Mouse (Mus musculus): ENCODE measurements around the gene Myo6. TPM values are rescaled to one million over a fixed set of nuclear protein-coding genes. Genes with fewer than 3 reads are reported as not detected.

Myo6 gene
- total and polyA plus RNA-seq, 3 experiments = 1.2 to 1.6 TPM; not detected in 1

GRCm38 (mm10) chr9:80157840-80158465 is 6.9 kb upstream of the Myo6 start:
- TF ChIP-seq EP300 (IDR thresholded peaks at IDR 0.05; ENCODE audit: low read depth in 1 of 2, low read length in 2 of 2) = no peak
- no peak for TF ChIP-seq SMC3 (IDR thresholded peaks at IDR 0.05; ENCODE audit: low read depth, low read length)
- TF ChIP-seq JUND (IDR thresholded peaks at IDR 0.05; ENCODE audit: low read depth, low read length) = no peak
- TF ChIP-seq NRF1 (IDR thresholded peaks at IDR 0.05; ENCODE audit: insufficient read depth, low read depth, low read length, poor library complexity, severe bottlenecking) = no peak
- no peak for TF ChIP-seq USF1 (IDR thresholded peaks at IDR 0.05; ENCODE audit: low read depth, low read length)
- no peak for TF ChIP-seq ELF1 (IDR thresholded peaks at IDR 0.05; ENCODE audit: low read depth, low read length)
- TF ChIP-seq HCFC1 (IDR thresholded peaks at IDR 0.05; ENCODE audit: low read depth, low read length) = no peak
- no peak for TF ChIP-seq RAD21 (IDR thresholded peaks at IDR 0.05; ENCODE audit: low read depth, low read length)
- no peak for TF ChIP-seq RCOR1 (IDR thresholded peaks at IDR 0.05; ENCODE audit: low read depth, low read length)
- TF ChIP-seq CHD2 (IDR thresholded peaks at IDR 0.05; ENCODE audit: low read length) = no peak
- no peak for TF ChIP-seq KAT2A (conservative IDR thresholded peaks at IDR 0.05; ENCODE audit: low read depth, low read length)
- TF ChIP-seq CTCF (IDR thresholded peaks at IDR 0.05 in 2 of 3, conservative IDR thresholded peaks at IDR 0.05 in 1 of 3; ENCODE audit: control insufficient read depth in 1 of 3, insufficient read depth in 1 of 3, low read depth in 2 of 3, low read length in 3 of 3, poor library complexity in 1 of 3, severe bottlenecking in 1 of 3) = no peak
- no peak for TF ChIP-seq MYC (IDR thresholded peaks at IDR 0.05; ENCODE audit: low read depth, low read length)
- TF ChIP-seq MXI1 (IDR thresholded peaks at IDR 0.05; ENCODE audit: low read depth, low read length) = no peak
- TF ChIP-seq TCF12 (IDR thresholded peaks at IDR 0.05; ENCODE audit: low read depth, low read length) = no peak
- no peak for TF ChIP-seq E2F4 (IDR thresholded peaks at IDR 0.05; ENCODE audit: borderline replicate concordance, low read depth, low read length)
- TF ChIP-seq TBP (IDR thresholded peaks at IDR 0.05; ENCODE audit: low read depth, low read length) = no peak
- TF ChIP-seq ZMIZ1 (IDR thresholded peaks at IDR 0.05; ENCODE audit: low read depth, low read length) = no peak
- TF ChIP-seq POLR2A (IDR thresholded peaks at IDR 0.05; ENCODE audit: control insufficient read depth in 1 of 2, insufficient read depth in 1 of 2, low read depth in 1 of 2, low read length in 2 of 2, poor library complexity in 1 of 2) = no peak

DNA sequence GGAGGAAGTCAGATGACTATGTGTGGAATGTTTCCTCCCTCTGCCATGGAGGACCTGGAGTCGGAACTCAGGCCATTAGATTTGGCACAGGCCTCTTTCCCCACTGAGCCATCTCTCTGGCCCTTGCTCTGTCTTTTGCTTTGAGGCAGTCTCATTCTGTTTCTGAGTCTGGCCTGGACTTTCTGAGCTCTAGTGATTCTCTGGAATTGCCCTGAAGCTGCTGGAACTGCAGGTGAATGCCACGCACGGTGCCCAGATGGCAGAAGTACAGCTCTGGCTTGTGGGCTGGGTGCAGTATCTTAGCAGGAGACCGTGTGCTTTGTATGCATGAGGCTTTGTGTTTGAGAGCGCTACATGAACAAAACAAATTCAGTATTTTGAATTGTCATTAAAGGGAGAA is 5.9 kb upstream of the Myo6 start:
- no peaks in the 10 kb centered on the region for H3K79me2 ChIP-seq (ENCODE audit: control insufficient read depth, insufficient read depth, low read length, poor library complexity)
- no peak for DNase-seq (ENCODE audit: low read depth, low spot score)
- H3K27ac ChIP-seq (ENCODE audit: control insufficient read depth, low read depth, low read length) = no peak overlapping the region
- peaks cover 2 to 5% of the 10 kb centered on the region in 2 experiments; a peak in 3 of 4 replicates for H3K4me1 ChIP-seq (ENCODE audit: control insufficient read depth in 1 of 2, insufficient read depth in 2 of 2, low read length in 2 of 2)
- H3K9ac ChIP-seq (ENCODE audit: control insufficient read depth, low read depth, low read length, poor library complexity, severe bottlenecking) = no peak overlapping the region
- TF ChIP-seq MEF2A (IDR thresholded peaks at IDR 0.05; ENCODE audit: extremely low read depth, insufficient replicate concordance, low read depth, low read length, poor library complexity, severe bottlenecking) (no peak), ELF1 (IDR thresholded peaks at IDR 0.05; ENCODE audit: low read depth, low read length) (no peak), TCF12 (IDR thresholded peaks at IDR 0.05; ENCODE audit: low read depth, low read length) (no peak), POLR2AphosphoS5 (IDR thresholded peaks at IDR 0.05; ENCODE audit: borderline replicate concordance, low read depth, low read length) (no peak), GABPA (IDR thresholded peaks at IDR 0.05; ENCODE audit: low read depth, low read length) (no peak), NELFE (IDR thresholded peaks at IDR 0.05; ENCODE audit: low read depth, low read length) (no peak), ZNF384 (IDR thresholded peaks at IDR 0.05; ENCODE audit: low read depth, low read length) (no peak), TAL1 (IDR thresholded peaks at IDR 0.05; ENCODE audit: low read length) (no peak), GATA1 (IDR thresholded peaks at IDR 0.05; ENCODE audit: low read depth, low read length) (no peak), BHLHE40 (IDR thresholded peaks at IDR 0.05; ENCODE audit: borderline replicate concordance, low read depth, low read length) (no peak), ZKSCAN1 (IDR thresholded peaks at IDR 0.05; ENCODE audit: low read depth, low read length) (no peak), EP300 (IDR thresholded peaks at IDR 0.05; ENCODE audit: low read depth in 1 of 2, low read length in 2 of 2) (no peak), CHD1 (IDR thresholded peaks at IDR 0.05; ENCODE audit: low read depth, low read length) (no peak), MYB (IDR thresholded peaks at IDR 0.05; ENCODE audit: low read depth, low read length) (no peak), ZMIZ1 (IDR thresholded peaks at IDR 0.05; ENCODE audit: low read depth, low read length) (no peak), ETS1 (IDR thresholded peaks at IDR 0.05; ENCODE audit: low read depth, low read length) (no peak), TBP (IDR thresholded peaks at IDR 0.05; ENCODE audit: low read depth, low read length) (no peak)
- H3K4me3 ChIP-seq (ENCODE audit: control insufficient read depth in 1 of 2, insufficient read depth in 1 of 2, low read depth in 2 of 2, low read length in 2 of 2) = no peak overlapping the region
- H3K27me3 ChIP-seq (ENCODE audit: control insufficient read depth in 1 of 2, insufficient read depth in 2 of 2, low read length in 2 of 2) = peaks cover 0 to 2% of the 10 kb centered on the region in 2 experiments; a peak in 1 of 4 replicates
- H3K9me3 ChIP-seq (replicated peaks; ENCODE audit: insufficient read depth, low read length) = no peaks in the 10 kb centered on the region
- peaks cover 0 to 5% of the 10 kb centered on the region in 2 experiments; a peak in 2 of 4 replicates for H3K36me3 ChIP-seq (ENCODE audit: control insufficient read depth in 1 of 2, insufficient read depth in 2 of 2, low read length in 2 of 2)

More at GRCm38 (mm10) chr9:80157840-80158465, 6.9 kb upstream of the Myo6 start:
- DNase-seq (ENCODE audit: low read depth, low spot score) = no peak
- no peaks in the 10 kb centered on the region for H3K36me3 ChIP-seq (ENCODE audit: control insufficient read depth in 1 of 2, insufficient read depth in 2 of 2, low read length in 2 of 2)
- H3K79me2 ChIP-seq (ENCODE audit: control insufficient read depth, insufficient read depth, low read length, poor library complexity) = no peaks in the 10 kb centered on the region
- no peak overlapping the region for H3K9ac ChIP-seq (ENCODE audit: control insufficient read depth, low read depth, low read length, poor library complexity, severe bottlenecking)
- no peaks in the 10 kb centered on the region for H3K4me1 ChIP-seq (ENCODE audit: control insufficient read depth in 1 of 2, insufficient read depth in 2 of 2, low read length in 2 of 2)
- H3K4me3 ChIP-seq (ENCODE audit: control insufficient read depth in 1 of 2, insufficient read depth in 1 of 2, low read depth in 2 of 2, low read length in 2 of 2) = no peak overlapping the region
- peaks cover 0 to 2% of the 10 kb centered on the region in 2 experiments; a peak in 1 of 4 replicates for H3K27me3 ChIP-seq (ENCODE audit: control insufficient read depth in 1 of 2, insufficient read depth in 2 of 2, low read length in 2 of 2)
- no peak overlapping the region for H3K27ac ChIP-seq (ENCODE audit: control insufficient read depth, low read depth, low read length)
- H3K9me3 ChIP-seq (replicated peaks; ENCODE audit: insufficient read depth, low read length) = no peaks in the 10 kb centered on the region

Measured in MEL (cell line).